Mouse (Mus musculus): Measurements from ENCODE around the gene Etfbkmt.

GRCm38 (mm10) chr6:149108909-149109308, 30.7 kb upstream of the Etfbkmt start:
- TF ChIP-seq POLR2A (IDR thresholded peaks at IDR 0.05; ENCODE audit: insufficient read depth, low read depth, low read length) = no peak
- no peak for TF ChIP-seq CTCF (IDR thresholded peaks at IDR 0.05)
- no peak for TF ChIP-seq EP300 (IDR thresholded peaks at IDR 0.05; ENCODE audit: insufficient read depth, low read depth, low read length)

All from heart, adult 2 months (tissue).